Mouse (Mus musculus) erythroblast, embryonic 14.5 days (primary cell): ENCODE measurements around the gene Specc1. TPM values are rescaled to one million over a fixed set of nuclear protein-coding genes. Genes with fewer than 3 reads are reported as not detected.

Experiments used
- H3K27me3 ChIP-seq: 2 replicates; pipeline ENCODE4 v1.6.1; 2012; ENCODE audit warnings: inconsistent platforms; ENCODE audit not compliant: control insufficient read depth
- H3K36me3 ChIP-seq: 2 replicates; pipeline ENCODE4 v1.6.1; 2012; ENCODE audit warnings: mild to moderate bottlenecking, inconsistent platforms; ENCODE audit not compliant: control insufficient read depth
- H3K4me1 ChIP-seq: 2 replicates; pipeline ENCODE4 v1.6.1; 2012; ENCODE audit warnings: inconsistent platforms; ENCODE audit not compliant: control insufficient read depth
- H3K4me3 ChIP-seq: replicated peaks from 2 replicates; pipeline ENCODE3; 2012; ENCODE audit warnings: moderate library complexity, mild to moderate bottlenecking, inconsistent platforms
- H3K9me3 ChIP-seq: 2 replicates; pipeline ENCODE4 v1.6.1; 2012; ENCODE audit warnings: low read length, inconsistent platforms, mixed read lengths; ENCODE audit not compliant: control insufficient read depth
- GATA1 ChIP-seq: IDR thresholded peaks from 2 replicates; pipeline ENCODE4 v1.6.1; 2012; ENCODE audit warnings: low read length, inconsistent platforms, mixed read lengths
- TAL1 ChIP-seq: IDR thresholded peaks from 3 replicates; pipeline ENCODE4 v1.6.1; 2012; ENCODE audit warnings: low read length, inconsistent platforms, mixed read lengths
- polyA plus RNA-seq: library from polyadenylated mRNA; stranded (reverse); fragments of >175 nt; gene quantifications from 2 replicates; pipeline ENCODE4 v1.2.3, GENCODE M21; 2012

The Specc1 gene
- polyA plus RNA-seq, 1 experiment = 15.5 TPM

DNA sequence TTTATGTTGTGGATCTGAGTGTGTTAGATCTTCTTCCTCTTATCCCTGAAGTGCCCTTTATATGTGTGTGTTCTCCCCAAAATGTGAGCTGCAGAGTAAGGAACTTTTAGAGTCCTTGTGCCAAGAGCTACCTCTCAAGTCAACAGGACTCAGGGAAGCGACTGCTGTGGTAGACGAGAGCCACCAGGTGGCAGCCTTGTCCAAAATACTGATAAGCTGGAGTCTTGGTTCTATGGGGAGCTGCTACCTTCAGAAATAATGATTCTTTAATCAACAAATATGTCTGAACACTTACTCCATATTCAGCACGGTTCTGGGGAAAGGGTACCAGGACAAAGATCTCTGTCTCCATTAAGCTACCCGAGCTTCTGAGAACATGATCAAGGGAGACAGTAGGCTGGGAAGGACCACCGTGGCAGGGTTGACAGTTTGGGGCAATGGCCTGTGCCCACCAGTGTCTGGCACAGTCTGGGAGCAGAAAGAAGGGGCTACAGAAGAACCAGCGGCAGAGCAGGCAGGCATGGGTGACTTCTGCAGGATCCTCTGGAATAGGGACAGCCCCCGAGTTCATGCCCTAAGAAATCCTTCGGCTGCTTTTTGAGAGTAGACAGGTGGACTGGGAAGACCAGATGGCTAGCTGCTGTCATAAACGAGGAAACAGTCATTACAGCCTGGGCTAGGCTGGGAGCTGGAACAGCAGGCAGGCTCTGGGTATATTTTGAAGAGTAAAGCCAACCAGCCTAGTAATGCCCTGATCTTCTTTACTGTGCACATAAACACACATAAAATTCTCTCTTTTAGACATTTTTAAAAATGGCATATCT lies 91.5 kb downstream of the Specc1 start:
- H3K9me3 ChIP-seq = no peaks in the 10 kb centered on the region
- peaks cover 12% of the 10 kb centered on the region for H3K4me1 ChIP-seq

DNA sequence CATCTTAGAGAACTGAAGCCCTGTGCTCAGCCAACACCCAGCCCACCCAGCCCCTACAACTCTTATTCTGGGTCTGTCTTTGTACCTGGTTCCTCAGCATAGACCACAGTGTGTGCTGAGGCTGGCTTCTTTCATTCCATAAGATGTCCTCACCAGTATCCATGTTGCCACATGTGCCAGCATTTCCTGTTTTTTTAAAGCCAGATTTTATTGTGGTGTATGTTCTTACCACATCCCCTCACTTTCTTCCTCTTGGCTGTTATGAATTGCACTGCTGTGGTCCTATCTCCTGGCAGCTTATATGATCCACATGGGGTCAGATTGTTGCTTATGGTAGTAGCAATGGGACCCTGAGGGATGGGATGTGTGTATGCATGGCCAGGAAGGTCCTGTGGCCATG lies 92.6 kb downstream of the Specc1 start:
- H3K4me3 ChIP-seq = no peak overlapping the region
- no peaks in the 10 kb centered on the region for H3K27me3 ChIP-seq
- no peaks in the 10 kb centered on the region for H3K9me3 ChIP-seq
- H3K4me1 ChIP-seq = peaks cover 12% of the 10 kb centered on the region
- TF ChIP-seq TAL1 (no peak), GATA1 (no peak)
- peaks cover 98% of the 10 kb centered on the region for H3K36me3 ChIP-seq

More for the DNA sequence above, 91.5 kb downstream of the Specc1 start:
- Histone ChIP-seq H3K36me3 (peaks cover 99% of the 10 kb centered on the region), H3K27me3 (no peaks in the 10 kb centered on the region), H3K4me3 (no peak overlapping the region)
- TF ChIP-seq GATA1 = no peak
- TF ChIP-seq TAL1 = no peak

DNA sequence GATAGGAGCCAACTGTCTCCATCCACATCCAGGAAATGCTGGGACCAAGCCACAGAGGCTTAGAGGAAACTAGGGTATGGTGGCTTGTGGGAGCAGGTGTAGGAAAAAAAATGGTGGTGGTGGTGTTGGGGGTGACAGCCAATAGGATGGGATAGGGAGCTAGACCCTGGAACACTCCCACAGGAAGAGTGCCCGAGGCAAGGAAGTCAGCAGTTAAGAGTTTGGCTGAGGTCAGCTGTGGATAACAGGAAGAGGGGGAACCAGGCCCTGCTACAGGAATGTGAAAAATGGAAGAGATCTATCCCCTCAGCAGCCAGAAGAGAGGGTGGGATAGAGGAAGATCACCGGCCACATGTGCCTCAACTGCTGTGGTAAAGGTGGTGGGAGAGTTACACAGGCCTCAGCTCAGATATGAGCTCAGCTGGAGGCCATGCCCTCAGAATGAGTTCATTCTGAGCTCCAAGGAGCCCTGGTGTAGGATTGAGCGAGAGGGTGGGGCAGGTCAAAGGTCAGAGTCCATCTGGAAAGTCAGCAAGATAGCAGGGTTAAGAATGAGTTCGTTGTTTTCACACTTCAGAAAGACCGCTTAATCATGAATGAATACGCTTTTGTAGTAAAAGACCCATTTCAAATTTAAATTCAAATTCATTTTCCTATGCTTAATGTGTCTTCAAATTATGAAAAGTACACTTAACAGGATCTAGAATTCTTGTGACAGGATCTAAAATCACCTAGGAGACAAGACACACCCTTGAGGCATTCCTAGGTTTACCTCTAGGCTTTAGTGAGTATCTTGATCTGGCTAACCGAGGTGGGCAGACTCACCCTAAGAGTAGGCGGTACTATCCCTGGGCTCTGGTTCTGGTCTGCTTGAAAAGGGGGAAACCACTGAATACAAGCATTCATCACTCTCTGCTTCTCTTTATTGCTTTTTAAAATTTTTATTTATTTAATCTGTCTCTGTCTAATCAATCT lies 94.1 kb downstream of the Specc1 start:
- Histone ChIP-seq H3K4me1 (peaks cover 12% of the 10 kb centered on the region), H3K36me3 (peaks cover 98% of the 10 kb centered on the region), H3K27me3 (no peaks in the 10 kb centered on the region), H3K4me3 (no peak overlapping the region), H3K9me3 (no peaks in the 10 kb centered on the region)
- no peak for TF ChIP-seq TAL1

DNA sequence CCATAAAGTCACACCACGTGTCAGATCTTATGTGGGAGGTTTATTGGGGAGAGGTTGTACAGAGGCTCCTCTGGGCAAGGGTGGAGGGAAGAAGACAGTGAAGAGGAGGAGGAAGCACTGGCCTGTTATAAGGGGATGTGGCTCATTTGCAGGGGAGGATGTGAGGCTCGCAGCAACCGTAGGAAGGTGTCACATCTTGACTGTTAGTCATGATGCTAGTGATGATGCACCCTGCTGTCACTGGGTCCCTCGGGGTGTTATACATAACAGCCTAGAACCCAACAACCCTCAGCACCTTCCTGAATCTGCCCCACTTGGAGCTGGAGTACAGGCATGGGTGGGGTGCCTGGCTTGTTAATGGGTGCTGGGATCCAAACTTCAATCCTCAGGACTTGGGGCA lies 94.9 kb downstream of the Specc1 start:
- Histone ChIP-seq H3K27me3 (no peaks in the 10 kb centered on the region), H3K9me3 (no peaks in the 10 kb centered on the region), H3K4me3 (no peak overlapping the region), H3K36me3 (peaks cover 96% of the 10 kb centered on the region), H3K4me1 (peaks cover 9% of the 10 kb centered on the region)
- no peak for TF ChIP-seq TAL1
- TF ChIP-seq GATA1 = no peak

DNA sequence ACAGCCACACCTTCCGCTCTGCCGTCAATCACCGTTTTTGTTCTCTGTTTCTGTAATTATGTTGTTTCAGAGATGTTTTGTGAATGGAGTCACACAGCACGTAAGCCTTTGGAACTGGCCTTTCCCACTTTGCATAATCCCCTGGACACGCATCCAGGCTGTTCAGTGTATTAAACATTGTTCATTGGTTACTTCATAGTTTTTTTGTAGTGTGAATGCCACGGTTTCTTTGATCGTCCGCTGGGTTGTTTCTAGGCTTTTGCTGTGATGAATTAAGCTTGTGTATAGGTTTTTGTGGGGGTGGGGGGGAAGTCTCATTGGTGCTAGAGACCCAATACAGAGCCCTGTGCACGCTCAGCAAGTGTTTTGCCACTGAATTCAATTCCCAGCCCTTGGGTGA lies 97.4 kb downstream of the Specc1 start:
- Histone ChIP-seq H3K36me3 (peaks cover 91% of the 10 kb centered on the region), H3K4me3 (no peak overlapping the region), H3K27me3 (no peaks in the 10 kb centered on the region), H3K4me1 (peaks cover 7% of the 10 kb centered on the region; the same call in 1 of the 2 replicates), H3K9me3 (no peaks in the 10 kb centered on the region)
- TF ChIP-seq TAL1 (no peak), GATA1 (no peak)

DNA sequence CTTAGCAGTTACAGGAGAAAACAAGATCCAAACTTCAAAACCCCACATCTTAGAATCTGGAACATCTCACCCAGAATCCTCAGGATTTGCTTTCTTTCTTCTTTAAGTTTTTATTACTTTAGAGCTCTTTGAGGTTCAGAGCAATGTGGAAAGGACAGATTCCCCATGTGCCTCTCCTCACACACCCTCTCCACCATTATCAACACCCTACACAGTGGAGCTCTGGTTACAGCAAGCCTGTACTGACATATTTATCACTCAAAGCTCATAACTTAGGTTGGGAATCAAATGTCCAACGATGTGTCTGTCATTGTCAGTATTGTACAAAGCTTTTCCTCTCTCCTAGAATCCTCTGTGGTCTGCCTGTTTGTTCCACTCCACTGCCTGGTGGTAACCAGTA lies 108.0 kb downstream of the Specc1 start:
- no peak for TF ChIP-seq GATA1
- no peak for TF ChIP-seq TAL1
- Histone ChIP-seq H3K9me3 (no peaks in the 10 kb centered on the region), H3K4me1 (peaks cover 36% of the 10 kb centered on the region), H3K27me3 (no peaks in the 10 kb centered on the region), H3K36me3 (peaks cover 68% of the 10 kb centered on the region), H3K4me3 (no peak overlapping the region)

DNA sequence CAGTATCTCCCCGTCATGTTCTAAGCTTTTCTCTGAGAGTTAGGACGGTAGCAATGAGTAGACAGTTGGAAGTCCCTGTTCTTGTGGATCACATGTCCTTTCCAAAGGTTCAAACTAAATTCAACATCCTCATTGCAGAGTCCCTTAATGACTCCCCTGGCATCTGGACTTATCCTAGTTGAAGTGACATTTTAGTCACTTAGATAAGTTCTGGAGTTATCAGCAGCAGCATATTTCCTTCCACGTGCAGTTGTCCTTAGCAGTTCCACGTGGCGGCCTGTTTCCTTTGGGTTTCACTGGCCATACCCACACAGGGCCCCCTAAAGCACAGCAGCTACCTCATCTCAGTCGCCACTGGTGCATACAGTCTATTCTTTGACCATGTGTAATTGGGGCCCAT lies 109.1 kb downstream of the Specc1 start:
- Histone ChIP-seq H3K27me3 (no peaks in the 10 kb centered on the region), H3K9me3 (no peaks in the 10 kb centered on the region), H3K4me1 (peaks cover 36% of the 10 kb centered on the region), H3K36me3 (peaks cover 71% of the 10 kb centered on the region), H3K4me3 (no peak overlapping the region)
- TF ChIP-seq GATA1 = no peak
- TF ChIP-seq TAL1 = no peak

DNA sequence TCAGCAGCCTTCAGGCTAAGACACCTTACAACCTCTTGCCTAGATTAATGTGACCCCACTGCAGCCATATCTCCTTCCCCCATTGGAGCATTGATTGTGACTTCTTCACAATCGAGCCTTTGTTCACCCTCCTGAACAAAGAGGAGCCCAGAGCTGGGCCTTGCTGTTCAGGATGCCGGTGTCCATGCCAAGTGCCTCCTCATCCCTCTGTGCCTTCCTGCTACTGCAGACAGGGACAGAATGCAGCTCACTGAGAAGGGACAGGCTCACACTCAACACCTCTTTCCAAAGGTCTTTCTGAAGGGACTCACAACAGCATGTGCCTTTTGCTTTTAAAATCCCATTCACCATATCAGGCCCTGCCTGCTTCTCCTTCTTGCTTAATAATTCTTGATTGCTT lies 113.0 kb downstream of the Specc1 start:
- H3K4me1 ChIP-seq = peaks cover 19% of the 10 kb centered on the region
- no peaks in the 10 kb centered on the region for H3K27me3 ChIP-seq
- peaks cover 66% of the 10 kb centered on the region for H3K36me3 ChIP-seq
- H3K9me3 ChIP-seq = no peaks in the 10 kb centered on the region
- no peak for TF ChIP-seq TAL1
- no peak for TF ChIP-seq GATA1
- H3K4me3 ChIP-seq = no peak overlapping the region

DNA sequence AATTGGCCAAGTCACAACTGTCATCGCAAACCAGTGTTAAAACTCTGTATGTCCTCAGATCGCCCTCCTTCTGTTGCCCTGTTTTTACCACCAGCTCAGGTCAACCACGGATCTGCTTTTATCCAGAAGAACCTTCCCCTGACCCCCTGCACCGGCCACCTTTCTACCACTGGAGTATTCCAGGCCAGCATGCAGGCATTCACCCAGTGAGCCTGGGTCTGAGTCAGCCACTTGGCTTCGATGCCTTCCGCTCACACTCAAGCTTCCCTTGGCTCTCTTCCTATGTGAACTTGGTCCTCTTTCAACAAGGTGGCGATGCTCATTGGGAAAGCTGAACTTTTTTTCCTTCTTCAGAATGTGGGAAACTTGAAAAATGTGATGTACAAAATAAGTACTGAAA lies 113.6 kb downstream of the Specc1 start:
- peaks cover 64% of the 10 kb centered on the region for H3K36me3 ChIP-seq
- peaks cover 15% of the 10 kb centered on the region for H3K4me1 ChIP-seq

More for the DNA sequence above, 113.6 kb downstream of the Specc1 start:
- Histone ChIP-seq H3K27me3 (no peaks in the 10 kb centered on the region), H3K4me3 (no peak overlapping the region), H3K9me3 (no peaks in the 10 kb centered on the region)
- TF ChIP-seq TAL1 (no peak), GATA1 (no peak)
